In genomic region chr14:79298314-79298992, GRCm38 (mm10) we compare ENCODE assay signal across 11 mouse cellular contexts. TPM values are rescaled to one million over a fixed set of nuclear protein-coding genes. Genes with fewer than 3 reads are reported as not detected.
DNase-seq lines count a peak whose midpoint lies in the region; ATAC-seq lines count a peak whose summit lies in the region.
"Had no signal": no experiment of that assay in that cellular context is flagged by ENCODE, and none has a peak within 500 bp of the region (broad histone marks: within the 10 kb centered on the region; RNA-seq: fewer than 3 reads in every experiment).

No protein-coding gene starts in this region.

- no peak overlapping the region for H3K27ac ChIP-seq in heart, embryonic 13.5 days (replicated peaks)
- H3K27ac ChIP-seq in midbrain, embryonic 11.5 days (ENCODE audit: low read depth, low read length) = no peak overlapping the region
- no peak overlapping the region for H3K27ac ChIP-seq in midbrain, embryonic 10.5 days (replicated peaks)
- H3K27ac ChIP-seq in hindbrain, embryonic 15.5 days (replicated peaks) = no peak overlapping the region
- H3K27ac ChIP-seq in neural tube, embryonic 14.5 days (ENCODE audit: low read depth, low read length) = no peak overlapping the region
- H3K27ac ChIP-seq: midbrain, embryonic 12.5 days had no signal

- no peaks in the 10 kb centered on the region for H3K9me3 ChIP-seq in heart, embryonic 13.5 days
- H3K9me3 ChIP-seq in midbrain, embryonic 11.5 days (ENCODE audit: control insufficient read depth, low read length) = no peaks in the 10 kb centered on the region
- no peaks in the 10 kb centered on the region for H3K9me3 ChIP-seq in midbrain, embryonic 10.5 days (replicated peaks)
- H3K9me3 ChIP-seq in hindbrain, embryonic 15.5 days = no peaks in the 10 kb centered on the region
- H3K9me3 ChIP-seq in neural tube, embryonic 14.5 days (ENCODE audit: control insufficient read depth, low read length) = no peaks in the 10 kb centered on the region
- H3K9me3 ChIP-seq: midbrain, embryonic 12.5 days had no signal

- WGBS in heart, embryonic 13.5 days = 56% methylated on average over 7 of the region's 7 CpGs
- WGBS in midbrain, embryonic 11.5 days = 67% methylated on average over 7 of the region's 7 CpGs
- 66% methylated on average over 7 of the region's 7 CpGs for WGBS in midbrain, embryonic 10.5 days
- WGBS in hindbrain, embryonic 15.5 days = 75% methylated on average over 7 of the region's 7 CpGs
- WGBS in neural tube, embryonic 14.5 days = 76% methylated on average over 7 of the region's 7 CpGs

- H3K27me3 ChIP-seq in heart, embryonic 13.5 days (replicated peaks) = peaks cover 36% of the 10 kb centered on the region
- H3K27me3 ChIP-seq in midbrain, embryonic 11.5 days (ENCODE audit: control insufficient read depth, insufficient read depth, low read length) = peaks cover 20% of the 10 kb centered on the region
- H3K27me3 ChIP-seq in midbrain, embryonic 10.5 days (ENCODE audit: low read depth, poor library complexity, severe bottlenecking) = peaks cover 82% of the 10 kb centered on the region
- H3K27me3 ChIP-seq in hindbrain, embryonic 15.5 days = peaks cover 6% of the 10 kb centered on the region
- 0 out of 2 replicates have a peak, but pooled peaks cover 9% of the 10 kb centered on the region for H3K27me3 ChIP-seq in neural tube, embryonic 14.5 days (ENCODE audit: control insufficient read depth, insufficient read depth, low read length)

- H3K4me1 ChIP-seq in heart, embryonic 13.5 days = peaks cover 28% of the 10 kb centered on the region
- H3K4me1 ChIP-seq in midbrain, embryonic 11.5 days (ENCODE audit: control insufficient read depth, insufficient read depth, low read length) = peaks cover 11% of the 10 kb centered on the region
- peaks cover 39% of the 10 kb centered on the region for H3K4me1 ChIP-seq in midbrain, embryonic 10.5 days
- H3K4me1 ChIP-seq in hindbrain, embryonic 15.5 days (replicated peaks) = peaks cover 26% of the 10 kb centered on the region
- H3K4me1 ChIP-seq in neural tube, embryonic 14.5 days (ENCODE audit: control insufficient read depth, insufficient read depth, low read length) = no peaks in the 10 kb centered on the region

- no peak overlapping the region for H3K9ac ChIP-seq in heart, embryonic 13.5 days
- no peak overlapping the region for H3K9ac ChIP-seq in midbrain, embryonic 11.5 days (ENCODE audit: low read length)
- H3K9ac ChIP-seq in hindbrain, embryonic 15.5 days = no peak overlapping the region
- no peak overlapping the region for H3K9ac ChIP-seq in neural tube, embryonic 14.5 days (replicated peaks; ENCODE audit: low read depth, low read length)
- H3K9ac ChIP-seq: midbrain, embryonic 12.5 days had no signal

- DNase-seq in heart, adult 18-20 months = no peak
- DNase-seq in midbrain, embryonic 11.5 days (ENCODE audit: low spot score, missing footprints) = peak; percentile 73
- DNase-seq in midbrain, embryonic 10.5 days (ENCODE audit: low spot score) = no peak
- DNase-seq in left cerebral cortex, adult 18-20 months (ENCODE audit: low spot score in 2 of 2) = no peak
- DNase-seq in frontal cortex, postnatal 25 days (ENCODE audit: low spot score in 2 of 2) = no peak

- H3K4me3 ChIP-seq in heart, embryonic 13.5 days = no peak overlapping the region
- no peak overlapping the region for H3K4me3 ChIP-seq in midbrain, embryonic 11.5 days (ENCODE audit: low read depth, low read length)
- no peak overlapping the region for H3K4me3 ChIP-seq in midbrain, embryonic 10.5 days
- peak overlapping the region; percentile 3 for H3K4me3 ChIP-seq in hindbrain, embryonic 15.5 days
- peak overlapping the region; percentile 5; the same call in 1 of the 2 replicates for H3K4me3 ChIP-seq in neural tube, embryonic 14.5 days (ENCODE audit: low read depth, low read length)
- H3K4me3 ChIP-seq: midbrain, embryonic 12.5 days had no signal

- no peak for ATAC-seq in heart, embryonic 13.5 days (ENCODE audit: extremely low read depth, insufficient number of reproducible peaks, low FRiP score, low TSS enrichment)
- ATAC-seq in midbrain, embryonic 11.5 days (ENCODE audit: low FRiP score) = no peak
- no peak for ATAC-seq in hindbrain, embryonic 15.5 days (ENCODE audit: low FRiP score, low read depth)
- ATAC-seq in neural tube, embryonic 14.5 days (ENCODE audit: low read depth) = no peak

- peak overlapping the region; percentile 28; the same call in 1 of the 2 replicates for H3K4me2 ChIP-seq in heart, embryonic 13.5 days
- no peak overlapping the region for H3K4me2 ChIP-seq in midbrain, embryonic 11.5 days
- H3K4me2 ChIP-seq in hindbrain, embryonic 15.5 days = peak overlapping the region; percentile 38
- H3K4me2 ChIP-seq in neural tube, embryonic 14.5 days (ENCODE audit: low read depth, low read length) = peak overlapping the region; percentile 18; the same call in 1 of the 2 replicates
- H3K4me2 ChIP-seq: midbrain, embryonic 12.5 days had no signal

- no peaks in the 10 kb centered on the region for H3K36me3 ChIP-seq in heart, embryonic 13.5 days
- no peaks in the 10 kb centered on the region for H3K36me3 ChIP-seq in midbrain, embryonic 11.5 days (ENCODE audit: control insufficient read depth, insufficient read depth, low read length)
- H3K36me3 ChIP-seq in midbrain, embryonic 10.5 days = no peaks in the 10 kb centered on the region
- H3K36me3 ChIP-seq in hindbrain, embryonic 15.5 days = no peaks in the 10 kb centered on the region
- no peaks in the 10 kb centered on the region for H3K36me3 ChIP-seq in neural tube, embryonic 14.5 days (ENCODE audit: control insufficient read depth, insufficient read depth, low read length)
- H3K36me3 ChIP-seq: midbrain, embryonic 12.5 days had no signal

RNA-seq across cellular contexts. Expression of gene Rgcc, which starts 3.0 kb away (rescaled TPM):
- 12.6 and 22.5 TPM in 2 replicates for polyA plus RNA-seq in heart, embryonic 13.5 days (2015; fragmentation: Nextera tagmentation; extraction: Ambion mirVana)
- 100 to 1,000 TPM; 112 to 122 TPM for total RNA-seq in heart, adult 18-20 months (2021)
- polyA plus RNA-seq in midbrain, embryonic 11.5 days (2014; fragmentation: Nextera tagmentation; extraction: Ambion mirVana) = 13.7 and 18.7 TPM in 2 replicates
- polyA plus RNA-seq in midbrain, embryonic 10.5 days (2016; fragmentation: Nextera tagmentation; extraction: Ambion mirVana) = 16.1 and 18.7 TPM in 2 replicates
- 40.4 and 41.1 TPM in 2 replicates for polyA plus RNA-seq in hindbrain, embryonic 15.5 days (2015; fragmentation: Nextera tagmentation; extraction: Ambion mirVana)
- 23.0 and 39.9 TPM in 2 replicates for polyA plus RNA-seq in neural tube, embryonic 14.5 days (2014; fragmentation: Nextera tagmentation; extraction: Ambion mirVana)
- 10 to 100 TPM; 29.7 to 33.7 TPM for total RNA-seq in left cerebral cortex, adult 18-20 months (2021)

RNA-seq across cellular contexts. Expression of gene Zfp957, which starts 51.3 kb away (rescaled TPM):
- not detected in 2 replicates for polyA plus RNA-seq in heart, embryonic 13.5 days (2015; fragmentation: Nextera tagmentation; extraction: Ambion mirVana)
- not detected for total RNA-seq in heart, adult 18-20 months (2021)
- not detected in 2 replicates for polyA plus RNA-seq in midbrain, embryonic 11.5 days (2014; fragmentation: Nextera tagmentation; extraction: Ambion mirVana)
- not detected in 2 replicates for polyA plus RNA-seq in midbrain, embryonic 10.5 days (2016; fragmentation: Nextera tagmentation; extraction: Ambion mirVana)
- not detected in 2 replicates for polyA plus RNA-seq in hindbrain, embryonic 15.5 days (2015; fragmentation: Nextera tagmentation; extraction: Ambion mirVana)
- polyA plus RNA-seq in neural tube, embryonic 14.5 days (2014; fragmentation: Nextera tagmentation; extraction: Ambion mirVana) = not detected in 2 replicates
- not detected for total RNA-seq in left cerebral cortex, adult 18-20 months (2021)
- total RNA-seq: granulocyte monocyte progenitor cell, adult 5-6 weeks; layer of hippocampus, adult 18-20 months had no signal
- polyA plus RNA-seq: midbrain, embryonic 12.5 days had no signal

Comparison
In these comparisons a context has a peak if more than half of its experiments do, and no peak if none do; other contexts are left out.
1. H3K4me3 ChIP-seq: peak in hindbrain, embryonic 15.5 days (single experiment) and neural tube, embryonic 14.5 days (single experiment); none in heart, embryonic 13.5 days (single experiment), midbrain, embryonic 11.5 days (single experiment) and midbrain, embryonic 10.5 days (single experiment).